Mouse (Mus musculus) T-helper 1 cell (primary cell): ENCODE data around the gene Cbl.

Source experiments
- in situ Hi-C: fragments of 300-600 bp; cut with MboI, MseI; formaldehyde crosslinking; loops from one replicate; pipeline ENCODE4 v1.15.1; 2025; ENCODE audit warnings: high pct_unique_total_duplicates

Cbl gene

DNA sequence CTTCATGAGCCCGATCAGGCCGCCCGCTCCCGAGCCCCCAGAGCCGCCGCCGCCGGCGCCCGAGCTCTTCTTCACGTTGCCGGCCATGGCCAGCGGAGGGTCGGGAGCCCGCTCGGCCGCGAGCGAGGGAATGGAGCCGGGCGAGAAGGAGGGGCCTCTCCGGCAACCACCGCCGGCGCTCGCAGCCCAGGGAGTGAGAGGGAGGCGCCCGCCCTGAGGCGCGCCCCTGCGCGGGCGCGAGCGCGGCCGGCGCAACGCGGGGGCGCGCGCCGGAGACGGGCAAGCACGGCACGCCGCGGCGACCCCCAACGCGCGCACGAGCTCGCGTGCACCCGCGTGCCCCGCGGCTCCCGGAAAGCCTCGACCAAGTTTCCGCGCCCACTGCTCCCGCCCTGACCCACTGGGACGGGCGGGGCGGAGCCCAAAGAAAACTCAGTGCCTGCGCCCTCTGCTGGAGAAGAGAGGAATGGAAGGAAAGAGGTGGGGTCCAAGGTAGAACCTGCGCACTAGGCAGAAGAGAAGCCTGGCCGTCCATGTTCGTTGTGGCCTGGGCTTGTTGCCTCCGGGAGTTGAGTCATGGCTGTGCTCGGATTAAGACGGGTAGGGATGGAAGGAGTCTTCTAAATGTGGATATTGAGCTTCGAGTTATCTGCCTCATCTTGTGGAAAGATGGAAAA is at the start of gene Cbl:
Gene Cbl, minus strand, starts transcription at position 248 of the 677 bp plus-strand sequence.
- in situ Hi-C loops, result no loop called here

DNA sequence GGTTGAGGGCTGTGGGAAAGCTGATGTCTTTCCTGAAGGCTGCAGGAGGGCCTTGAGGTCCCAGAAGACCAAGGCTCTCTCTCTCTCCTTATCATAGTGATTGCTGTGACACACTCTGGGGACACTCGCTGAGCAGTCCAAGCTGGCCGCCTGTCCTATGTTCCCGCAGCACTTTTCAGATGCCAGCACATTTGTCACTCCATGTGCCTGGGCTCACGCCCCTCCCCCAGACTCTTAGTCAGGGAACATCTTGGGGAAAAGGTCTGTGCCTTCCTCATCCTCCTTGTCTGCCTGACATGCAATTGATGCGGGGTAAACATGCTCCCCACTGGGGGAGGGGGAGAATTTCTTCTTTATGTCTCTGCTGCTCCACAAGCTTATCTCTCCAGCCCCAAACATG is 49.3 kb upstream of the Cbl start:
- in situ Hi-C loops, result no loop called here

DNA sequence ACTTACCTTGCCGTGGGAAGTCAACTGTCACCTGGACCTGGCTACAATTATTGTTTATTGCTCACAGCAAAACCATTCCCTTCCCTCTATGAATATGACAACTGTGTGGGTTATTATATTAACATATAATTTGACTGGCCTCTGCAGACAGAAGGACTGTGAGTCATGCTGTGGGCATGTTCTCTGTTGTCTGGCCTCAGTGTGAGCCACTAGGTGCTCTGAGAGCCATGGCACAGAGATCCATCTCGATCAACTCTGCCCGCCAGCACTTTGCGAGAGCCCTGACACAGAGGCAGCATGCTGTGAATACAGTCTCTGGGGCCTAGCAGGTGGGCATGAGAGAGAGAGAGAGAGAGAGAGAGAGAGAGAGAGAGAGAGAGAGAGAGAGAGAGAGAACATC is 36.1 kb upstream of the Cbl start:
- in situ Hi-C loops, result no loop called here

DNA sequence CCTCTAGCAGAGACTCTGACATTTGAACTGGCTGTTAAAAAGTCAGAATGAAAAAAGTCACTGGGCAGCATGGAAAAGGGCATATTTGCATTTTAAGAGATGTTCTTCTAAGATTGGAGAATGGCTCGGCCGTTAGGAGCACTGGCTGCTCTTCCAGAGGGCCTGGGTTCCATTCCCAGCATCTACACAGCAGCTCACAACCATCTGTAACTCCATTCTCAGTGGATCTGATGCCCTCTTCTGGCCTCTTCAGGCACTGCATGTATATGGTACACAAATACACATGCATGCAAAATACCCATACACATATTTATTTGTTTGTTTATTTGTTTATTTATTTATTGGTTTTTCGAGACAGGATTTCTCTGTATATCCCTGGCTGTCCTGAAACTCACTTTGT is 35.2 kb upstream of the Cbl start:
- in situ Hi-C loops, result no loop called here

DNA sequence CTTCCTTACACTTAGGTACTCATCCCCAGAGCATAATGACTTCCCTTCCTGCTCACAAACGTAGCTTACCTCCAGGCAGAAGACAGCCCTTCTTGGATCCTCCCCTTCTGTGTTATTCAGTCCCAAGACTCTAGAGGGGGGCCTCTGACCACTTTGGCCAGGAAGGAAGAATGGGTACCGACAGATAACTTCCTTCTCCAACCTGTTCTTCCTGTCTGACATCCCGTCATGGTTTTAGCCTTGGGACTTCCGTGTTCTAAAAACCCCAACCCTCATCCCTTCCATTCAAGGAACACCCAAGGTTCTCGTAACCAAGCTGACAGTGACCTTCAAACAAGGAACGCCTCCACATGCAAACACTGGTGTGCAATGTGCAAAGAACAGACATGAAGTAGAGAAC is 34.6 kb upstream of the Cbl start, which contains the start of gene Nlrx1:
Gene Nlrx1, minus strand, starts transcription at position 168 of the 400 bp plus-strand sequence.
- in situ Hi-C loops, result no loop called here

DNA sequence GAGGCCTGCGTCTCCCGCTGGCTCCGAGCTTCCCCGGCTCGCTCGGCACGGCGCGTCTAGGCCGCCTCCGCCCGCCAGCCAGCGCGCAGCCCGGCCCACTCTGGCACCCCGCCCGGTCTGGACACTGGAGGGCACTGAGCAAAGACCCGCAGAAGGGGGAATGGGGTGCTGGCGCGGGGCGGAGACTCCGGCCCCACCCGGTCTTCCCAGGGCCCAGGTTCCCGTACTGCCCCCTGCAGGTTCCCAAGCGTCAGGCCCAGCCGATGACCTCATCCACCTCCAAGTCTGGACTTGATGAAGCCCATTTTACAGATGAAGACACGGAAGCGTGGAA is 34.1 kb upstream of the Cbl start:
- in situ Hi-C loops, result no loop called here

DNA sequence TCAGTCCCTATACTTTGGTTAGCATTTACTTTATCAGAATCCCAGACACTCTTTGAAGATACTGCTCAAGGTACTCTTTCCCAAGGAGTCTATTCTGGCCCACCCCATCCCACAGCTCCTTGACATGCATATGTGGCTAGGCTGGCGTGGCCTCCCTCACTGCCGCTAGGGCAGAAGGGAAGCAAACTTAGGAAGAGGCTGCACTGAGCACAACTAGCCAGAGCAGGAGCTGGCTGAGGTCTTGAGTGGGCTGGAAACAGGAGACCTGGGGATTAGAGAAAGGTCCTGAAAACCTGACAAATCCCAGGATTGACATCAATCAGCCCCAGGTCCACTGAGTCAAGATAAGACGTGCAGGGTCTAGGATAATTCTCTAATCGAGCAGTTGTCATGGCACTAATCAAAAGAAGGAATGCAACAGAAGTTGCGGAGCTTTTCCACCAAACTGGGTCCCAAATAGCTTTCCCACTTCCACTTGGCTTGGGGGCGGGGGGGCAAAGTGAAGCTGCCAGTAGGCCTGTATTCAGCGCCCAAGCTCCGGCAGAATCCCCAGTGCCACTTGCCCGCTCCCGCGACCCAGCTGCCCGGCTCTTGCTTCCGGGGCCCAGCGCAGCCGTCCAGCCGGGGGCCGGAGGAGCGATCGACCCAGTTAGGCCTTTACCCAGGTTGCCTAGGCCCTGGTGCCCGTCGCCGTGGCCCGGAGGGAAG is 33.6 kb upstream of the Cbl start:
- in situ Hi-C loops, result no loop called here

DNA sequence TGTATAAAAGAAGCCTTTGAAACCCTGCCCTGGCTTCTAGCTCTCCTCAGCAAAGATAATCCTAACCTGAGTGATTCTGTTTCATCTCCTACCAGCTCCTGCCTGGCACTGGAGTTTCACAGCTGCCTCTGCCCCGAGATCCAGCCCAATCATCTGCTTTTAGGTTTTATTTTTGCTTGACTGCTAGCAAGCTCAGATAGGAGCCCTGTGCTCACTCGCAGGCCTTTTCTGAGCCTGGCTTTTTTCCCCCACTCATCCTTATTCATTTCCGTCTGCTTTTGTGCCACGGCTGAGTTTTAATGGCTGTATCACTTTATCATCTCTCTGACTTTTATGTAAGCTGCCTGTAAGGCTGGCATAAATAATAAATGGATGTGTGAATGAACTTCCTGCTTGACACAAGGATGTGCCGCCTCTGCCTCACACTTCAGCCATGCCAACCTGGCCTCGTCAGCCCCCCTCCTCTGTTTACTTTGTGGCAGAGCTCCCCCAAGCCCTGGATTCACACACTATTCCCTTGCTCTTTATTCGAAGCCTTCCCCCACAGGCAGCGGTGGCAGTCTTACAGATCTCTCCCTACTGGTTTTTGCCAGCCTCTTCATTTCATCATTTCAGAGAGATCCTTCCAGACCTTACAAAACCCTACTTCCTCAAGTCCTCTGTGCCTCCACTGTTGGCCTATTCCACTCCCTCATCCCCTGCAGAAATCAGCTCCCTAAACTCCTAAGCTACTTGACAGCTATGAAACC is 32.8 kb upstream of the Cbl start:
- in situ Hi-C loops, result no loop called here

DNA sequence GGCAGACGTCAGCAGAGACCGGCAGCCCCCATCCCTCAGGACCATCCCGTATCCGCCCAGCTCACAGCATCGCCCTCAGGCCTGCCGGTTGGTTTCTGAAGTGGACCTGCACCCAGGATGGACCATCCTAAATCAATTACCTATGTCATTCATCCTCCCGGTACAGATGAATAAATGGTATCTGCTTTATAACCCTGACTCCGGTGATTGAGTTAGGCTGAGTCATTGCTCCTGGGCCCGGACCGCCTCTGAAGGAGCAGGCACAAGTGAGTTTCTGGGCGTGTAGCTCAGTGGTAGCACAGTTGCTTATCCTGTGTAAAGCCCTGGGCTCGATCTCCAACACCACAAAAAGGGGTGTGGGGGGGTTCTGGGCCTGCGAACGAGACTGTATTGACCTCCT is 27.5 kb upstream of the Cbl start:
- in situ Hi-C loops, result no loop called here

DNA sequence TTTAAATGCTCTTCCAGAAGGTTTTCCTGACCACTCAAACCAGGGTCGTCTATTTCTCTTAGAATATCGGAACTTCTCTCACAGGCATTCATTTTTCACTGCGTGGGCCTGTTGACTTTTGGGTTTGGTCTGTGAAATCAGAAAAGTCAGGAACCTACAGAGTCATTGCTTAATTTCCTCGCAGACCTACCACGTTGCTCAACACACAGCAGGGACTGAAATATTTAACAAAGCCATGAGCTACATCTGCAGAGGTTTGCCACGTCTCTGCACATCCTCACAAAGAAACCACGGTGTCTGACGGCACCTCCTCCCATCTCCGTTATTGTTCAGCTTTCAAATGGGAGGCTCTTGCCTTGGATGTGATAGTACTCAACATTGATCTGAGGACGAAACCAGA is 25.2 kb upstream of the Cbl start:
- in situ Hi-C loops, result loop anchor here (10.0 kb wide), 1 partner anchor 1244 kb away; no protein-coding TSS in a partner anchor

DNA sequence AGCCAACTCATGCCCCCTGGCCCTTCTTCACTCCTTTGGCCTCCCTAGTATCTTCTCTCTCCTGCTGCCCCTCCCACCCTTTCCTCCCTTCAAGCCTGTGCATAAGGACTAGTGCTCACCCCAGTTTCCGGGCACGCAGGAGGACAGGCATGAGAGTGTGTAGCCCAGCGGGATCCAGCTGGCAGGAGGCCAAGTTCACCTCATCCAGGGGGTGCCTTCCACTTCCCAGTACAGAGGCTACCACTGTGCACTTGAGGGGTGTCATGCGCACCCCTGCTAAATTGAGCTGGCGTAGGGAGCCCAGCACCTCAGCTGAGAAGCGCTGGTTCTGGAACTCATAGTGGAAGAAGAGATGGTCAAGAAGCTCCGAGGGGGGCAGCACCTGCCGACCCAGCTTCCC is 22.4 kb upstream of the Cbl start:
- in situ Hi-C loops, result loop anchor here (10.0 kb wide), 1 partner anchor 1241 kb away; no protein-coding TSS in a partner anchor

DNA sequence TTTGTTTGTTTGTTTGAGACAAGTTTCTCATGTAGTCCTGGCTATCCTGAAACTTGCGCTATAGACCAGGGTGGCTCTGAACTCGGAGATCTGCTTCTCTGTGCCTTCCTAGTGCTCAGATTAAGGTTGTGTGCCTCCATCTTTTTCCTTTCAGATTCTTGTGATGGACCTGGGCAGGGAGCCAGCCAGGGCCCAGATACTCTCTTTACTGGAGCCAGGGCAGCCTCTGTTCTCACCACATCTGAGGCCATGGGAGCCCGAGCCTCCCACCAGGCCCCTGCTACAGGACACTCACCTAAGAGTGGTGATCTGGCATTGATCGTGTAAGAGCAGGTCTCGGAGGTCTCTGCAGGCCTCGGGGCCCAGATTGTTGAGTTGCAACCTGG is 21.3 kb upstream of the Cbl start:
- in situ Hi-C loops, result loop anchor here (10.0 kb wide), 1 partner anchor 1240 kb away; no protein-coding TSS in a partner anchor

DNA sequence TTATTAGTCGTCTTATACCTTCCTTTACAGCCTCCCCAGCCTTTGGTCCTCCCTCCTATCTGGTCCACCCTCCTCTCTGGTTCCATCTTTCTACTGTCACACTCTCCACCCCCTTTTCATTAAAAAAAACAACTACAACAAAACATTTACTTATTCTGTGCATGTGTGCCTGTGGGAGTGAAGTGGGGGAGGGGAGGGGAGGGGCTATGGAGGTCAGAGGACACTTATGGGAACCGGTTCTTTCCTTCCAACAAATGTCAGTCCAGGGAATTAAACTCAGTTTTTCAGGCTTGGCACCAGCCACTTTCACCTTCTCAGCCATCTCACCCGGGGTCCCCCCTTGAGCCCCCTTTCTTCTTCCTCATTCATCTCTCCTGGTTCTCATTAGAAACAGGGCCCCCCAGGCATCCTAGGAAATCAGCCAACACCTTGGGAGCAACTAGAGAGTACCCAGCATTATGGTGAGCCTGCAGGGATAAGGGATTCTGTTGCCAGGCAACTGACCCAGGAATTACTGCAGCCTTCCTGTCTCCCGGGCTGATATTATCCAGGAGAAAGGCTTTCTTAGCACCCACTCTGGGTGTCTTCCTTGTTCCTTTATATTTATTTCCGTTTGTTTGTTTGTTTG is 20.8 kb upstream of the Cbl start:
- in situ Hi-C loops, result loop anchor here (10.0 kb wide), 1 partner anchor 1240 kb away; no protein-coding TSS in a partner anchor

DNA sequence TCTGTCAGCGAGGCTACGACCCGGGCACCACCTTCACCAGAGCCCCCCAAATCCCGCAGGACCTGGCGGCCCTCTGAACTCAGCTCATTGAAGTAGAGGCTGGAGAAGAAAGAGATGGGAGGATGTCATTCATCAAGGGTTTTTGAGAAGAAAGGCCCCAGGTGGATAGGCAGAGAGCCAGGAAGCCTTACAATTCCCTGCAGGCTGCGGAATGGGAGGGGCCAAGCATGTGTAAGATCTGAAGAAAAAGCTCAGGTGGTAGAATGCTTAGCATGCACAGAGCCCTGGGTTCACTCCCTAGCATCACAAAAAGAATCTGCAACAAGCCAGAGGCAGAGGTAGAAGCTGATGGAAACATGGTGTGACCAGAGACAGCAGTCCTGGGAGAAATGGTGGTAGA is 19.6 kb upstream of the Cbl start:
- in situ Hi-C loops, result loop anchor here (10.0 kb wide), 1 partner anchor 1239 kb away; no protein-coding TSS in a partner anchor

DNA sequence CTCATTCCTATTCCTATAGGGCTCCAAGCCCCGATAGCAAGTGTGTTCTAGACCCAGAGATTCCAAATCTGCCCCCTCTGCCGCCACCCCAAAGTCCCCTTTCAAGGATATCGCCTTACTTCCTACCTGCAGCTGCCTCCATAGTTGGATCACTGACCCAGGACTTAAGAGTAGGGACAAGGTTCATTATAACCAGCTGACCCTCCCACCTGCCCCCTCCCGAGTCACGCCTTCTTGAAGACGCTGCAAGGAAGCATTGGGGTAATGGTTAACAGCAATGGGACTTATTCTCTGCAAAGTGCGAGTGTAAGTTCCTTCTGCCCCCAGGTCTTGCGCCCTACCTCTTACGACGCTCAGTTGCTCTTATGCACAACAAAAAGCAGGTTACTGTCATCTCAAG is 17.5 kb upstream of the Cbl start, which contains the start of gene Pdzd3:
Gene Pdzd3, minus strand, starts transcription at position 158 of the 400 bp plus-strand sequence.
- in situ Hi-C loops, result loop anchor here (10.0 kb wide), 1 partner anchor 1237 kb away; no protein-coding TSS in a partner anchor

DNA sequence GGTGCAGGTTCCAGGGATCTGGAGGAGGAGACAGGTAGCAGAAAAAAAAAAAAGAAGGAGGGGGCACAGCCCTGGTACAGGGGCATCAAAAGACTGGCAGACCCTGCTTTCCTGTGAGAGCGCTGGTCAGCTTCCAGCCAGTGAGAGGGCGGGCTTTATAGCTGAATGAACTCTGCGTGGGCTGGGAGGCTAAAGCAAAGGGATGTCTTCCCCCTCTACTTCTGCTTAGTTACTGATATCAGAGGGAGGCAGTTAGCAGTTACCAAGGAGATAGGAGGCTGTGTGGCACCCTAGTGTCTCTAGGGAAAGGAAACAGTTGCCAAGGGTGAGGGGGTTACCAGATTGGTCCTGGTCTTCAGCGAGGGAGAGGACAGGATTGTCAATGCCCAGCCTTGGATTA is 16.6 kb upstream of the Cbl start:
- in situ Hi-C loops, result loop anchor here (10.0 kb wide), 1 partner anchor 1236 kb away; no protein-coding TSS in a partner anchor

DNA sequence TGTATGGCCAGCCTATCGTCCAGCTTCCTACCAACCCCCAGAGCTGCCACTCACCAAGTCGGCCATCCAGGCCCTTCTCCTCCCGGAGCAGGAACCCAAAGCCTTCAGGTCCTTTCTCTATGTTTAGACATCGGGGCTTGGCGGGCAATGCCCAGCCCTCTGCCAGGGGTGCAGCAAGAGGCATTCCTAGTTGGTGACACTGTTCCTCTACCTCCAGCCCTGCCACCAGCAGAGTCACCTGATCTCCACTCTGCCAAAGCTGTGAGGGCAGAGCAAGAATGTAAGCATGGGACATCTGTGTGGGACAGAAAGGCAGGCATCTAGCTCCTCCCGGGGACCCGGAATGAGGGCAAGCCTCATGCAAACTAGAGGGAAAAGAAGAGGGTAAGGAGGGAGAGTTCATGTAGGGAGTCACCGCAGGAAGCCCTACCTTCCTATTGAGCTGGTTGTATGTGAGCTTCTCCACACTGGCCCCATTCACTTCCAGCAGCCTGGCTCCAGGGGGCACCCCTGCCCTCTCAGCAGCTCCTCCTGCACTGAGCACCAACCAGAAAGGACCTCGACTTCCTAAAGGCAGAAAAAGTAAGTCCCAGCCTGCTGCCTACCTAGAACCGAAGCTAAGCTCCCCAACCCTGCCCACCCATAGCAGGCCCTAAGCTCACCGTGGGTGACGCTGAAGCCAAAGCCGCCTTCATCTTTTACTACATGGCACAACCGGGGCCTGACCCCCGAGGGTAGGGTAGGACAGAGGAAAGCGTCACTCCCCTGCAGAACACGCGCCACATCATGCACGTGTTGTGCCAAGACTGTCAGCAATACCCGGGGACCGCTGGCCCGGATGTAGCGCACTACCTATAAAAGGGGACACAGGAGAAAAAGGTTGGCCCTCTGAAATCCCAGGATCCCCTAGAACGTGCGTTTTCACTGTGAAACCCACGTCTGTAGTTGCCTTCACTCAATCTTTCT is 15.6 kb upstream of the Cbl start:
- in situ Hi-C loops, result loop anchor here (10.0 kb wide), 1 partner anchor 1235 kb away; no protein-coding TSS in a partner anchor

DNA sequence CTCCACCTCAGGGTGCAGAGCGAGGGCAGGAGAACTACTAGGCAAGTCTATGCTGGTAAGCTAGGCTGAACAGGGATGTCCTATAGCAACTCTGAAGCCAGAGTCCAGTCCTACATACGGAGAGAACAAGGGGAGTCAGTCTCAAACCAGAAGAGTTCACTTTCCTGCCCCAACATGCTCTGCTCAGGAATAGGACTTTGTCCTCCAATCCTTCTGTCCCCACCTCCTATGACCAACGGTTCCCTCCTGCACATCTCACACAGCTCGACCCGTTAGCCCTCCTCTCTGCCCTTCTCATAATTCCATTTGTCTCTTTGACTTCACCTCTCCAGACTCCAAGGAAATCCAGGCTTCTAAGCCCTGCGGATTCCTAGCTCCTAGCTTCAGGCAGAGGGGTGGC is 14.1 kb upstream of the Cbl start:
- in situ Hi-C loops, result no loop called here

DNA sequence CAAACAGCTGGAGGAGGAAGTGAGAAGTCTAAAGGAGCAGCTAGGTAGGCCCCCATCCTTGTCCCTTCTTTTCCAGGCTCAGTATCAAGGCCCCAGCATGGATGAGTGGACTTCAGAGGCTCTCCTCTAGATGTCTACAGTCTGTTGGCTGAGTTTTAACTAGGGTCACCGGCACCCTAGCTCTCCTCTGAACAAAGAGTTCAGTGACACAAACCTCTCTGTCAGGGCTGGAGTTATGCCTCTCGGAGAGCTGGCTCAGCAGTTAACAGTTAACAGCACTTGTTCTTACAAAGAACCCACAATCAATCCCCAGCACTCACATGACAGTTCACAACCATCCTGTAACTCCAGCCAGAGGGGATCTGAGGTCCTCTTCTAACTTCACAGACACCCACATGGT is 9.8 kb upstream of the Cbl start:
- in situ Hi-C loops, result loop anchor here (5.0 kb wide), 1 partner anchor 61 kb away; no protein-coding TSS in a partner anchor

DNA sequence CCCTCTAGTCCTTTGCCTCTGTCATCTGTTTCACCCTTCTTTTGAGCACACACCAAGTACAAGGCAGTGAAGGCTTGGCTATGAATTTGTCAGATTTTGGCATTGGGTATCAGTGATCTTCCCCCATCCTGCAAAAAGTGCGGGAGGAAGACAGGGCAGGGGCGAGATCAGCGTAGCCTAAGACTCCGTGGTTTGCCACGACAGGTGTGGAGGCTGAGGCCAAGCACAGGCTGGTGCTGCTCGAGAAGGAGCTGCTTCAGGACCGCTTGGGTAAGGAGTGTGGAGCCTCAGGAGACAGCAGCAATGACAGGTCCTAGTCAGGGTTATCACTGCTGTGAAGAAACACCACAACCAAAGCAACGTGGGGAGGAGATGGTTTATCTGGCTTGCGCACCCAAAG is 7.6 kb upstream of the Cbl start:
- in situ Hi-C loops, result loop anchor here (5.0 kb wide), 1 partner anchor 59 kb away; no protein-coding TSS in a partner anchor
